Mouse (Mus musculus) stomach, embryonic 15.5 days (tissue): ENCODE measurements around the gene Taf1c. TPM values are rescaled to one million over a fixed set of nuclear protein-coding genes. Genes with fewer than 3 reads are reported as not detected.

Experiments
- ATAC-seq: fragments of 200-750 bp; cut with Nextera tagmentation; 2 replicates; pipeline ENCODE4 v1.8.0; 2017; ENCODE audit warnings: low read depth, moderate number of reproducible peaks, moderate TSS enrichment; ENCODE audit not compliant: insufficient read depth, low FRiP score
- H3K27ac ChIP-seq: fragments of 300-500 bp; sonication (generic); 2 replicates; pipeline ENCODE4 v1.5.1; 2015; ENCODE audit warnings: mild to moderate bottlenecking, inconsistent platforms
- H3K27me3 ChIP-seq: fragments of 300-500 bp; sonication (generic); replicated peaks from 2 replicates; pipeline ENCODE4 v1.6.1; 2015; ENCODE audit warnings: inconsistent platforms
- H3K36me3 ChIP-seq: fragments of 300-500 bp; sonication (generic); 2 replicates; pipeline ENCODE4 v1.6.1; 2015; ENCODE audit warnings: inconsistent platforms
- H3K4me1 ChIP-seq: fragments of 300-500 bp; sonication (generic); 2 replicates; pipeline ENCODE4 v1.6.1; 2015; ENCODE audit warnings: inconsistent platforms
- H3K4me2 ChIP-seq: fragments of 300-500 bp; sonication (generic); 2 replicates; pipeline ENCODE4 v1.6.1; 2015; ENCODE audit warnings: mild to moderate bottlenecking, inconsistent platforms
- H3K4me3 ChIP-seq: fragments of 300-500 bp; sonication (generic); replicated peaks from 2 replicates; pipeline ENCODE4 v1.5.1; 2015; ENCODE audit warnings: inconsistent platforms
- H3K9ac ChIP-seq: fragments of 300-500 bp; sonication (generic); 2 replicates; pipeline ENCODE4 v1.6.1; 2015; ENCODE audit warnings: inconsistent platforms
- H3K9me3 ChIP-seq: fragments of 300-500 bp; sonication (generic); 2 replicates; pipeline ENCODE4 v1.6.1; 2016; ENCODE audit warnings: inconsistent platforms
- WGBS: fragments of 180-500 bp; shearing (Covaris S2); methylation state at CpG from one replicate; pipeline ENCODE4 v1.1.7; 2015; 5-methylcytosine and 5-hydroxymethylcytosine counted together
- polyA plus RNA-seq: library from polyadenylated mRNA; unstranded; fragments of >200 nt; fragmentation: Nextera tagmentation; extraction: Ambion mirVana; gene quantifications from 2 replicates; pipeline ENCODE4 v1.2.1, GENCODE M21; 2015

Gene Taf1c
- polyA plus RNA-seq, 1 experiment from 2014 or later: 9.7 TPM

DNA sequence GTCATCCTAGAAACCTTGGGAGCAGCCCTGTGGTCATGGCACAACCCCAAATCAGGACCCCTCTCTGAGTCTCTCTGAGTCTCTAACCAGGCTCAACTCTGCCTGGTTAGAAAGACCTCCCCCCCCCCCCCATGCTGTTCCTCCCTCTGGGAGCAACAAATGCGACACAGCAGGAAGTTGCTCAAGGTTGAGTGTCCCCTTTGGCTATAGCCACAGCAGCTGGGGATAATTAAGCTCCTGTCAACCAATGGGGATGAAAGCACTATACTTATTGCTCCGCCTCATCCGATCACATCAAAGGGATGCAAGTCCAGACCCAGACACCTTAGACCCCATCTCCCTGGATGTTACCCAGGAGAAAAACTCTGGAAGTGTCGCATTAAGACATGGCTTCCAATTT lies 17.5 kb upstream of the Taf1c start:
- Histone ChIP-seq H3K9me3 (no peaks in the 10 kb centered on the region), H3K27me3 (no peaks in the 10 kb centered on the region), H3K9ac (no peak overlapping the region), H3K27ac (no peak overlapping the region), H3K4me3 (no peak overlapping the region), H3K4me2 (no peak overlapping the region), H3K4me1 (no peaks in the 10 kb centered on the region), H3K36me3 (no peaks in the 10 kb centered on the region)
- 55% methylated on average over 4 of the region's 4 CpGs for WGBS
- ATAC-seq: no peak

DNA sequence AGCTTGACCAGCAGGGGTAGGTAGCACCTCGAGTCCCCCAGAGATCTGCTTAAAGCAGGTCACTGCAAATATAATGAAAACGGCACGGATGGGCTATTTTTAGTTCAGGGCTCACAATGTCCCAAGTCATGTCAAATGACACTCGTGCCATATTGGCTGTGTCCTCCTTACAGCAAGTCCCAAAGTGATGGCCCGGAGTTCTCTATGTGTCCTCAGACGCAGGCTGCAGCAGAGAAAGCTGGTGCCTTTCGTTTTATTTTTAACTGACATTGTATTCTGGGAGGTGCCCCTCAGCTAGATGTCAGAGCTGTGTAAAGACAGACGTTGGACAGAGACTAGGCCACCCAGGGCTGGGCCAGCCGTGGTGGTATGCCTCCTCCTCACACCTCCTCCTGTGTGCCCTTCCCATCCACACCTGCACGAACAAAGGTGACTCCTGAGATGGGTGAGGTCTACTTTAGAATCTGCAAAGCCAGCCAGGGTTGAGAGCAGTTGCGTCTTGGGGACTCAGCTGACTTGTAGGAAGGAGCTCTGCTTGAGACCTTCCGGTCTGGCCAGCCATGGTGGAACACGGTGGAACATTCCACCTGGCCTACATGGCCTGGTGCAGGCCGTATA lies 15.9 kb upstream of the Taf1c start:
- Histone ChIP-seq H3K4me3 (no peak overlapping the region), H3K9ac (no peak overlapping the region), H3K27ac (no peak overlapping the region), H3K36me3 (no peaks in the 10 kb centered on the region), H3K9me3 (no peaks in the 10 kb centered on the region), H3K4me1 (no peaks in the 10 kb centered on the region), H3K27me3 (no peaks in the 10 kb centered on the region), H3K4me2 (no peak overlapping the region)
- WGBS: 81% methylated on average over 14 of the region's 14 CpGs
- no peak for ATAC-seq

GRCm38 (mm10) chr8:119620116-119620840 lies 15.3 kb upstream of the Taf1c start:
- WGBS: 67% methylated on average over 6 of the region's 6 CpGs
- Histone ChIP-seq H3K27ac (no peak overlapping the region), H3K4me2 (no peak overlapping the region)

DNA sequence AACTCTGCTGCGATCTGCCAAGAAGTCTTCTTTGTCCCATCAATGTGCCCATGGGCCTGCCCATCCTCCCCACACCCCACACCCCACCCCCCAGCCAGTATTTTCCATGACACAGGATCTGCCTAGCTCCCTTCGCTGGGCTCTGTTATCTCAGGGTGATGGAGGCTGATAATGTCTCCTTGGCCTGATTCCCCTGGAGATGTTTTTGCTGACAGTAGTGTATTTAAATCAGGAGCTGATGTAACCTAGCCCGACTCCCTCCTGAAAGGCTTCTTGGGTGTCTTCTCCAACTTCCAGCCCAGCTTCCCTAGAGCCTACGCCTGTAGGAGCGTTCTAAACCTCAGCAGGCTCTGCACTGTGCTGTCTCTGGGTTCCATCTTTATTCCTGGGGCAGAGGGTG lies 13.9 kb upstream of the Taf1c start:
- Histone ChIP-seq H3K27me3 (no peaks in the 10 kb centered on the region), H3K27ac (no peak overlapping the region), H3K4me3 (no peak overlapping the region), H3K36me3 (no peaks in the 10 kb centered on the region), H3K4me2 (no peak overlapping the region), H3K9me3 (no peaks in the 10 kb centered on the region), H3K9ac (no peak overlapping the region), H3K4me1 (no peaks in the 10 kb centered on the region)
- 54% methylated on average over 5 of the region's 5 CpGs for WGBS
- no peak for ATAC-seq

More at GRCm38 (mm10) chr8:119620116-119620840, 15.3 kb upstream of the Taf1c start:
- Histone ChIP-seq H3K4me3 (no peak overlapping the region), H3K27me3 (no peaks in the 10 kb centered on the region), H3K9ac (no peak overlapping the region), H3K36me3 (no peaks in the 10 kb centered on the region), H3K4me1 (no peaks in the 10 kb centered on the region), H3K9me3 (no peaks in the 10 kb centered on the region)
- ATAC-seq: no peak

DNA sequence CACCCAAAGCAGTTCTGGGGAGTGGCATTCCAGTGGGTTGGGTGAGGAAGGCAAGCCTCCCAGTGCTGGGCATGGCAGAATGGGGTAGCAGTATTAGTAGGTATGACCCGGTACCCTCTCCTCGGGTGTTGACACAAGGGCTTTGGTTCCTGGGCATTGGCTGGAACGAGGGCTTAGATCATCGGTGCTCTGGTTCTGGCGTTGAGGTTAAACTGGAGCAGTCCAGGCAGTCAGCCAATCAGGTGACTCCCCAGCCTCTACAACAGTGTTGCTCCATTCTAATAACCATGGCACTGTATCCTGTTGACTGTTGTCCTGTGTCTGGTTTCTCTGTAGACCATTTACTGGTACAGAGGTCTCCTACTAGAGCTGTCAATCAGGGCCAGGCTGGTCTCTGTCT lies 12.6 kb upstream of the Taf1c start:
- no peak overlapping the region for H3K9ac ChIP-seq
- no peak for ATAC-seq
- H3K4me1 ChIP-seq: no peaks in the 10 kb centered on the region
- 80% methylated on average over 5 of the region's 5 CpGs for WGBS
- H3K36me3 ChIP-seq: no peaks in the 10 kb centered on the region
- H3K4me3 ChIP-seq: no peak overlapping the region
- no peaks in the 10 kb centered on the region for H3K9me3 ChIP-seq
- no peak overlapping the region for H3K4me2 ChIP-seq
- H3K27me3 ChIP-seq: no peaks in the 10 kb centered on the region
- no peak overlapping the region for H3K27ac ChIP-seq

DNA sequence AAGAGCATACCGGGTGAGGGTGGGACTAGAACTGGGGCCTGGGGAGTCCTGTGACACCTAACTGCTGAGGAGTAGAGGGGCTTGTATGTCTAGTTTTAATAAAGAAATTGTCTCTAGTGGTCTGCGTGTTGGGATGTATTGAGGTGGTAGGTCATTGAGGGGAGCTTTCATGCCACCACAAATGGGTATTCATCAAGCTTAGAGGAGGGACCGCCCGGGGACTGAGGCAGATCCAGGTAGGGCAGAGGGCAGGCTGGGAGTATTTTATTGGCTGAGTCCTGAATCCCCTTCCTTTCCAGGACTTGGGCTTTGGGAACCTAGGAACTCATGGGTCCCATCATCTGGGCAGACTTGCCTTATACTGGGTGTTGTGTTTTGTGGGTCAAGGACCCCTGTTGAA lies 11.8 kb upstream of the Taf1c start:
- ATAC-seq: no peak

DNA sequence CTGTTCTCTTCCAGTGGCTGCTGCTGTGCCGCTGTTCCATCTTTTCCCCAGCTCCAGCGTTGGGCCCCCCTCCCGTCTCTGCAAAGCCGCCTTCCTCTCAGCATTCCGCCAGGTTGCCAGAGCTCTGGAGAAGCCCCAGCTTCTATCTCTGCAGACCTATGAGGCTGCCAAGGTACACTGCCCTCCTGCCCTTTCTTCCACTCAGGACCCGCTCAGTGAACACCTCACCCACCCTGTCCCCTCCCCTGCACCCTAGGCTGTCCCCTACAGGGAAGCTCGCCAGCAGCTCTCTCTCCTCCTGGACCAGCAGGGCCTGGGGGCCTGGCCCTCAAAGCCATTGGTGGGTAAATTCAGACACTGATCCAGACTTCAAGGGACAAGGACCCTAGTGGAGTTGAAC lies 11.3 kb upstream of the Taf1c start:
- H3K36me3 ChIP-seq: no peaks in the 10 kb centered on the region
- H3K4me2 ChIP-seq: no peak overlapping the region
- ATAC-seq: no peak
- no peaks in the 10 kb centered on the region for H3K27me3 ChIP-seq
- no peak overlapping the region for H3K27ac ChIP-seq
- WGBS: 67% methylated on average over 7 of the region's 7 CpGs
- no peaks in the 10 kb centered on the region for H3K9me3 ChIP-seq
- H3K4me3 ChIP-seq: no peak overlapping the region
- no peak overlapping the region for H3K9ac ChIP-seq
- no peaks in the 10 kb centered on the region for H3K4me1 ChIP-seq

More for the DNA sequence above, 11.8 kb upstream of the Taf1c start:
- no peak overlapping the region for H3K27ac ChIP-seq
- no peak overlapping the region for H3K4me3 ChIP-seq
- WGBS: 90% methylated on average over 4 of the region's 4 CpGs
- no peaks in the 10 kb centered on the region for H3K4me1 ChIP-seq
- no peak overlapping the region for H3K4me2 ChIP-seq
- H3K9ac ChIP-seq: no peak overlapping the region
- no peaks in the 10 kb centered on the region for H3K36me3 ChIP-seq
- no peaks in the 10 kb centered on the region for H3K9me3 ChIP-seq
- H3K27me3 ChIP-seq: no peaks in the 10 kb centered on the region

GRCm38 (mm10) chr8:119615096-119615495 lies 10.1 kb upstream of the Taf1c start:
- Histone ChIP-seq H3K27ac (no peak overlapping the region), H3K27me3 (no peaks in the 10 kb centered on the region), H3K9ac (no peak overlapping the region), H3K4me3 (no peak overlapping the region), H3K36me3 (no peaks in the 10 kb centered on the region), H3K4me2 (no peak overlapping the region), H3K4me1 (no peaks in the 10 kb centered on the region), H3K9me3 (no peaks in the 10 kb centered on the region)
- 81% methylated on average over 14 of the region's 14 CpGs for WGBS
- no peak; the same call in 1 of the 2 replicates for ATAC-seq

DNA sequence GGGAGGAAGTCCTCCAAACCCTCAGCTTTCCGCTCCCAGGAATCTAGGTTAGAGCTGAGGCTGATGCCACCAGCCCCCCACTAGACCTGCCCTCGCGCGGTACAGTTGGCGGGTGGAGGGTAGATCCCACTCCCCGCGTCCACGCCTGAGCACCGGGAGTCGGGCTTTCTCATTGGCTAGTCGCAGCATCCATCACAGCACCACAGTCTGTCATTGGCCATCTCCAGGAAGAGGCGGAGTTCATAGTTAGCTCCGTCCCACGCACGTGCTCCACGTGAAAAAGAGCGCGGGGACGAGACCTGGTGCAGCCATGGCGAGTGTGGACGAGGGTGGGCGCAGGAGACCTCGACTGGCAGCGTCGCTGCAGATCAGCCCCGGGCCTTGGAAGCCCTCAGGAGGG lies 7.4 kb upstream of the Taf1c start, which contains the start of gene Adad2:
TSS of gene Adad2 (plus strand) at position 277 of the 400 bp plus-strand sequence.
- Histone ChIP-seq H3K4me1 (no peaks in the 10 kb centered on the region), H3K4me3 (no peak within 1 kb of the TSS), H3K4me2 (no peak within 1 kb of the TSS), H3K27ac (no peak within 1 kb of the TSS), H3K9me3 (no peaks in the 10 kb centered on the region), H3K9ac (no peak within 1 kb of the TSS), H3K27me3 (no peaks in the 10 kb centered on the region), H3K36me3 (no peaks in the 10 kb centered on the region)
- WGBS: 77% methylated on average over 26 of the region's 26 CpGs
- no peak; the same call in 1 of the 2 replicates for ATAC-seq

DNA sequence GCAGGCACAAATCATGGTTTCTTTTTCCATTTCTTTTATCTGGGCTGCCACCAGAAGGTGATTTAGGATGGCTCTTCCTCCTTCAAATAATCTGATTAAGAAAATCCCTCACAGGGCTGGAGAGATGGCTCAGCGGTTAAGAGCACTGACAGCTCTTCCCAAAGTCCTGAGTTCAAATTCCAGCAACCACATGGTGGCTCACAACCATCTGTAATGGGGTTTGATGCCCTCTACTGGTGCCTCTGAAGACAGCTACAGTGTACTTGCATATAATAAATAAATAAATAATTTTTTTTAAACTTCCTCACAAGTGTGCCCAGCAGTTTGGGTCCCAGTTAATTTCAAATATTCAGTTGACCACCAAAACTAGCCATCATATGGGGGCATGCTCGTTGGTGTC lies 1.2 kb upstream of the Taf1c start:
- no peak overlapping the region for H3K27ac ChIP-seq
- WGBS: 78% methylated on average over 2 of the region's 2 CpGs
- H3K27me3 ChIP-seq: no peaks in the 10 kb centered on the region
- ATAC-seq: no peak
- H3K4me3 ChIP-seq: no peak overlapping the region
- H3K4me2 ChIP-seq: no peak overlapping the region
- no peaks in the 10 kb centered on the region for H3K9me3 ChIP-seq
- peaks cover 9% of the 10 kb centered on the region for H3K4me1 ChIP-seq
- peaks cover 3% of the 10 kb centered on the region; the same call in 1 of the 2 replicates for H3K36me3 ChIP-seq
- no peak overlapping the region for H3K9ac ChIP-seq

DNA sequence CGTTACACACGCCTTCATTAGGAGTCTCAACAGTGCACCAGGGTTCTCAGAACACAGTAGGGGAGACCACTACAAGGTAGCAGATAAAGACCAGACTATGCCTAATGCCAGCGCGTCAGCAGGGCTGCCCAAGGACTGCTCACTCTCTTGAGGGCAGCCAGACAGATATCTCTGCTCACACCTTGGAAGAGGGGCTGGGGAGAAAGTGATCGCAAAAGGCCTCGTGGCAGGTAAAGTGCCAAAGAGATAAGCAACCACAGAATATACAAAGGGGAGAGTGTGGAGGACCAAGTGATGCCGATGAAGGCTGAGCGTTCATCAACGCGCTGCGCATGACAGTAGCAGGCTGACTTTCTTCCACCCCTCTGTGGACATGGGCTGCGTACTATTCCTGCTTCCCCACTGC lies 621 bp downstream of the Taf1c start:
- peak overlapping the region; percentile 84 for H3K4me2 ChIP-seq
- H3K27ac ChIP-seq: no peak overlapping the region
- no peak; the same call in 1 of the 2 replicates for ATAC-seq
- H3K9me3 ChIP-seq: no peaks in the 10 kb centered on the region
- 33% methylated on average over 12 of the region's 12 CpGs for WGBS
- peaks cover 11% of the 10 kb centered on the region; the same call in 1 of the 2 replicates for H3K36me3 ChIP-seq
- H3K4me1 ChIP-seq: peaks cover 9% of the 10 kb centered on the region
- peak overlapping the region; percentile 71 for H3K9ac ChIP-seq
- no peaks in the 10 kb centered on the region for H3K27me3 ChIP-seq
- peak overlapping the region; percentile 86 for H3K4me3 ChIP-seq

GRCm38 (mm10) chr8:119603771-119604170 lies 1.3 kb downstream of the Taf1c start:
- H3K4me3 ChIP-seq: peak overlapping the region; percentile 86; the same call in 1 of the 2 replicates
- peaks cover 9% of the 10 kb centered on the region for H3K4me1 ChIP-seq
- no peaks in the 10 kb centered on the region for H3K9me3 ChIP-seq
- H3K36me3 ChIP-seq: peaks cover 15% of the 10 kb centered on the region
- WGBS: 91% methylated on average over 4 of the region's 4 CpGs
- H3K9ac ChIP-seq: peak overlapping the region; percentile 71; the same call in 1 of the 2 replicates
- ATAC-seq: no peak
- H3K27ac ChIP-seq: no peak overlapping the region
- no peaks in the 10 kb centered on the region for H3K27me3 ChIP-seq
- peak overlapping the region; percentile 84 for H3K4me2 ChIP-seq
